Mouse (Mus musculus) heart, embryonic 16.5 days (tissue): Measurements from ENCODE around the gene Npy4r. TPM values are rescaled to one million over a fixed set of nuclear protein-coding genes. Genes with fewer than 3 reads are reported as not detected.
A peak's percentile ranks its signal among the peaks of the same experiment; 100 is the strongest.

Experiments used
- ATAC-seq: fragments of 200-750 bp; cut with Nextera tagmentation; replicated peaks from 2 replicates; pipeline ENCODE4 v1.8.0; 2017; ENCODE audit warnings: moderate number of reproducible peaks; ENCODE audit not compliant: insufficient read depth, low FRiP score; ENCODE audit errors: extremely low read depth
- H3K27ac ChIP-seq: fragments of 300-500 bp; sonication (generic); 2 replicates; pipeline ENCODE4 v1.5.1; 2014; ENCODE audit warnings: mild to moderate bottlenecking, low read length, control low read depth, moderate library complexity
- H3K27me3 ChIP-seq: fragments of 300-500 bp; sonication (generic); 2 replicates; pipeline ENCODE4 v1.6.1; 2014; ENCODE audit warnings: low read length, mixed read lengths; ENCODE audit not compliant: control insufficient read depth, insufficient read depth
- H3K36me3 ChIP-seq: fragments of 300-500 bp; sonication (generic); 2 replicates; pipeline ENCODE4 v1.6.1; 2014; ENCODE audit not compliant: control insufficient read depth, insufficient read depth
- H3K4me1 ChIP-seq: fragments of 300-500 bp; sonication (generic); 2 replicates; pipeline ENCODE4 v1.6.1; 2014; ENCODE audit warnings: low read length, mixed read lengths; ENCODE audit not compliant: control insufficient read depth, insufficient read depth
- H3K4me2 ChIP-seq: fragments of 300-500 bp; sonication (generic); 2 replicates; pipeline ENCODE4 v1.6.1; 2014; ENCODE audit warnings: low read depth, mild to moderate bottlenecking, control low read depth, low read length
- H3K4me3 ChIP-seq: fragments of 300-500 bp; sonication (generic); 2 replicates; pipeline ENCODE4 v1.5.1; 2014; ENCODE audit warnings: mild to moderate bottlenecking, control low read depth, low read length
- H3K9ac ChIP-seq: fragments of 300-500 bp; sonication (generic); 2 replicates; pipeline ENCODE4 v1.6.1; 2014; ENCODE audit warnings: low read length, control low read depth
- H3K9me3 ChIP-seq: fragments of 300-500 bp; sonication (generic); replicated peaks from 2 replicates; pipeline ENCODE4 v1.6.1; 2016; ENCODE audit warnings: low read length; ENCODE audit not compliant: control insufficient read depth
- WGBS: fragments of 180-500 bp; shearing (Covaris S2); extraction: QIAGEN DNeasy Blood & Tissue Kit; methylation state at CpG from one replicate; pipeline ENCODE4 v1.1.7; 2014; 5-methylcytosine and 5-hydroxymethylcytosine counted together
- polyA plus RNA-seq: library from polyadenylated mRNA; unstranded; fragments of >200 nt; fragmentation: Nextera tagmentation; extraction: Ambion mirVana; gene quantifications from 2 replicates; pipeline ENCODE4 v1.2.1, GENCODE M21; 2015

Gene Npy4r
- 0.07 TPM in 1 of 2 replicates, not detected in the other for polyA plus RNA-seq

DNA sequence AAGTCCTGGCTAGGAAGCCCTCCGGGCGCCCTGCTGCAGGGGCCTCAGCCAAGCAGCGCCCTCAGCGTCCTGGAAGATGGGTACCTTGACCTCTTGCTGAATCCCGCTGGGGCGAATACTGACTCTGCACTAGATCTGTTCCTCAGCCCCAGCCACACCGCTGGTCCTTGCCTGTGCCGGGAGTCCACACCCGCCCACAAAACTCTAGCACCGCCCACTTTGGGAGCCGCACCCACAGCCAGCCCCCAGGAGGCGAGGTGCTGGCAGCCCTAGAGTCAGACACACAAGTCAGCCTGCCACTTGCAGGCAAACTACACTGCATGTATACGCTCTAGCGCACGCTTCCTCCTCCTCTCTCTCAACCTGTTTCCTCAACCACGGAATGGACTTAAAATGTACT, at the start of gene Npy4r:
Npy4r (minus strand) TSS at position 148 of the 400 bp plus-strand sequence.
- H3K4me2 ChIP-seq, result peak within 1 kb of the TSS; percentile 47
- H3K27ac ChIP-seq, result no peak within 1 kb of the TSS
- H3K27me3 ChIP-seq, result no peaks in the 10 kb centered on the region; the same call in 1 of the 2 replicates
- WGBS, result 13% methylated on average over 16 of the region's 16 CpGs
- H3K9ac ChIP-seq, result no peak within 1 kb of the TSS
- H3K4me1 ChIP-seq, result 0 out of 2 replicates have a peak, but pooled peaks cover 2% of the 10 kb centered on the region
- peak; percentile 67 for ATAC-seq
- no peaks in the 10 kb centered on the region for H3K9me3 ChIP-seq
- H3K4me3 ChIP-seq, result peak within 1 kb of the TSS; percentile 19; the same call in 1 of the 2 replicates
- no peaks in the 10 kb centered on the region for H3K36me3 ChIP-seq

DNA sequence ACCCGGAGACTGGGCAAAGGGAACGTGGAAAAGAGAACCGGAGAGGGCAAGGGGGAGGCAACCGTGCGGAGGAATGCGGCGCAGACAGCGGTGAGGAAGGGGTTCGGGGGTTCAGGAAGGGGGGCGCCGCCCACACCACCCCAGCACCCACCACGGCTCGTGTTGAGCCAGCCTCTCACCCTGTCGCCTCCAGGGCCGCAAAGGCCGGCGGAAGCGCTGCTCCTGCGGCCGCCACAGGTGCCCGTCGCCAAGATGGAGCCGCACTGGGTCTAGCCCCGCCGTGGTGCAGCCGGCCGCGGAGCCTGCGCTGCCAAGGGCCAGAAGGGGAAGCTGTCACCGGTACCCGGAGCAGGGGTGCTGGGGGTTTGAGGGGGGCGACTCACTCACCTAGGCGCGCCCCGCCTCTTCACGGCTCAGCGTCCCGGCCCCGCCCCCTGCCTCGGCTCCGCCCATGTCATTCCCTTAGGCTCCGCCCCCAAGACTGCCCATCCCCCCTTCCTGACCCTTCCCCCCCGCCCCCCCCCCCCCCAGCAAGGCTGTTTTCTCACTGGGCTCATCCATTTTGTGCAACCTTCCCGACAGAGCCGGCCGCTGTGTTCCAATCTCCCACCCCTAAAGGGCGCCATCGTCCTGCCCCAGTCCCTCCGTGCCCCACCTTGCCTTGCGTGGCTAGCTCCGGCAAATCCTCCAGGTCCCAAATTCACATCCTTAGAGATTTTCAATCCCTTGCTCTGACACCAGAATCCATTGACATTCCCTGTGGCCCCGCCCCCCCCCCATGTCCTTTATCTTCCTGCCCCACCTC, 49.1 kb upstream of the Npy4r start, which contains the start of gene Gprin2:
Gprin2 (minus strand) TSS at position 423 of the 805 bp plus-strand sequence.
- Histone ChIP-seq H3K4me1 (no peaks in the 10 kb centered on the region), H3K4me3 (peak within 1 kb of the TSS; percentile 67), H3K4me2 (peak within 1 kb of the TSS; percentile 90), H3K27me3 (peaks cover 8% of the 10 kb centered on the region), H3K27ac (no peak within 1 kb of the TSS), H3K9me3 (no peaks in the 10 kb centered on the region), H3K36me3 (no peaks in the 10 kb centered on the region), H3K9ac (peak within 1 kb of the TSS; percentile 73)
- ATAC-seq, result peak; percentile 30; the same call in 1 of the 2 replicates
- WGBS, result 4% methylated on average over 42 of the region's 52 CpGs

DNA sequence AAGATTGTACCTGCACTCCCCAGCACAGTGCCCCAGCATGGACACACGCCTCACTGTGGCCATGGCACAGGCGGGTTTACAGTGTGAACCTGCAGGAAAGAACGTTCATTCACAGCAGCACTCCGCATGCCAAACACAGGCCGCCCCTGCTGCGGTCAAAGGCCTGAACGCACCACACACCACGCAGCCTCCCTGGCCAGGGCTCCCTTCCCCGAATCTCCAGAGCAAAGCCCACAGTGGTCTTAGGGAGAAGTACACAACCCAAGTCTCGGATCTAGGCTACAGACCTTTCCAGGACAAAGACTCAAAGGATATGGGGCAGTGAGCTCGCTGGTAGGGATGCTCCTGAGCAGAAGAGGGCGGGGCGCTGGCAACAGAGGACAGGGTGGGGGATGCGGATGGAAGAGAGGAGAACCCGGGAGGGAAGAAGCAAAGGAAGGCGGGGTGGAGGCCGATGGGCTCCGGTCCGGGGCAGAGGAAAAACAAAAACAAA, 48.5 kb upstream of the Npy4r start:
- peak; percentile 63 for ATAC-seq
- no peak overlapping the region for H3K27ac ChIP-seq

DNA sequence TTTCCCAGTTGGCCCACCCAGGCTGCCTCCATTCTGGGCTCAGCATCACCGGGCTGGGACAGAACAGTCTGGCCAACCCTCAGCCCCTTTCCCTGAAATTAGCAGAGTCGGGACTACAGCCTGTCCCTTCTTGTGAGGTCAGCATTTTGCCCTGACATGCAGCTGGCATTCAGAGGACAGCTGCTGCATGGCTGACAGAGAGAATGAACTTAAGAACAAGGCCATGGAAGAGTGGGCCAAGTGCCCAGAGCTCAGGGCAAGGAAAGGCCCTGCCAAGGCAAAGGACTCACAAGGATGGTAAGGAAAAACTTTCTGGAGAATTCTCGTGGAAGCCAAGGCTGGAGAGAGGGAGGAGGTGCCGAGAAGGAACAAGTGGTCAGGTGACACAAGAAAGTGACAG, 44.4 kb upstream of the Npy4r start:
- no peak for ATAC-seq
- Histone ChIP-seq H3K4me3 (no peak overlapping the region), H3K27me3 (peaks cover 2% of the 10 kb centered on the region), H3K27ac (no peak overlapping the region), H3K4me2 (no peak overlapping the region), H3K36me3 (no peaks in the 10 kb centered on the region), H3K4me1 (no peaks in the 10 kb centered on the region), H3K9ac (no peak overlapping the region), H3K9me3 (no peaks in the 10 kb centered on the region)
- 50% methylated on average over 4 of the region's 4 CpGs for WGBS

More for the DNA sequence above, 48.5 kb upstream of the Npy4r start:
- Histone ChIP-seq H3K4me1 (no peaks in the 10 kb centered on the region), H3K9ac (peak overlapping the region; percentile 73), H3K4me3 (peak overlapping the region; percentile 67), H3K9me3 (no peaks in the 10 kb centered on the region), H3K27me3 (peaks cover 8% of the 10 kb centered on the region), H3K4me2 (peak overlapping the region; percentile 90), H3K36me3 (no peaks in the 10 kb centered on the region)
- 10% methylated on average over 19 of the region's 19 CpGs for WGBS

DNA sequence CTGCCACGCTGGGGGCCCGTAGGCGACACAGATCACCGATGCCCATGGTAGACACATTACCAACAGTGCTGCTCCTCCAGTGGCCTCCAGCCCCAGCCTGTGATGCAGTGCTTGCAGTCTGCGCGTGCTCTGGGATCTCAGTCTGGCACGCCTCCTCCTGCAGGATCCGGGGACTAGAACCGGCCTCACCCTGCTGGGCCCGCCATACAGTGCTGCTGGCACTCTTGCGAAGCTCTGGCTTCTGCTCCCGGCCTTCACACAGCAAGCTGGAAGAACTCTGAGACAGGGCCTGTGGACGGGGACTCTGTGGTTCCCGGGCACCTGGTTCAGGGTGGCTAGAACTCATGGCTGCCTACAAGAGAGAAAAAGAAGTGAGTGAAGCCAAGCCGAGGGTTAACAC, 43.2 kb upstream of the Npy4r start:
- 88% methylated on average over 15 of the region's 15 CpGs for WGBS
- no peak overlapping the region for H3K9ac ChIP-seq
- no peak for ATAC-seq

DNA sequence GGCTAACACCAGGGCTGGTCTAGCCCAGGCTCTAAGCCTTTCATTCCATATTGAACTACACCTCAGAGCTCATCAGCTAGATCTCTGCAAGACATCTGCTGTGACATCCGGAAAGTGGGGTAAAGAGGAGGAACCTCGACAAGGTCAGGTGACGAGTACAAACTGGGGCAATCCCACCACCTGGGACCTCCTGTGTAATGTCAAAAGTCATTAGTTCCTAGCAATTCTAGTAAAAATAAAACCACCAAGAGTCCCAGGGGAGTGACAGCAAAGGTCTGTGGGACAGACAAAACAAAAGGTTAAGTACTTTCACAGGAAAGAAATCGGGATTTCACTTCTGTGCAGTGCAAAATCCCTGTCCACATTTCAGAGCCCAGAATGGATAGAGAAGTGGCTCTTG, 41.6 kb upstream of the Npy4r start:
- 80% methylated on average over 4 of the region's 4 CpGs for WGBS
- no peak for ATAC-seq

More for the DNA sequence above, 43.2 kb upstream of the Npy4r start:
- H3K27me3 ChIP-seq, result peaks cover 2% of the 10 kb centered on the region; the same call in 1 of the 2 replicates
- no peaks in the 10 kb centered on the region for H3K9me3 ChIP-seq
- no peak overlapping the region for H3K4me3 ChIP-seq
- H3K4me2 ChIP-seq, result no peak overlapping the region
- no peaks in the 10 kb centered on the region for H3K4me1 ChIP-seq
- H3K36me3 ChIP-seq, result no peaks in the 10 kb centered on the region
- no peak overlapping the region for H3K27ac ChIP-seq

DNA sequence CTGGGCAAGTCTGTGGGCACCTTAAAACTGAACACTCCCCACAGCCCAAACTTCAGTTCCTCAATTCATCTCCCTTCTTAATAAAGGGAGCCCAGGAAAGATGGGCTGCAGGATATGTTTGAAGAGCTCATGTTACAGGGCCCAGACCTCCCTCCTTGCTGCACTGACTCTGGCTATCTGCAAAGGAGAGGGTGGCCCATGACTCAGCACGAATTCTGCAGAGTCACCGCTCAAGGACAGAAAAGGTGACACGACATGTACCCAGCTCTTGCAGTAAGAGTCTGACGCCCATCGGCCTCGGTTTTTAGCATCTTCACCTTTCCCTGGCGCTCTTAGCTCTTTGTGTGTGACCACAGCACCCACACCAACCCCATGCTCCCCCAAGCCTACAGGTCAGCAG, 38.1 kb upstream of the Npy4r start:
- H3K27ac ChIP-seq, result no peak overlapping the region
- no peaks in the 10 kb centered on the region for H3K27me3 ChIP-seq
- H3K4me2 ChIP-seq, result no peak overlapping the region
- H3K9ac ChIP-seq, result no peak overlapping the region
- H3K9me3 ChIP-seq, result no peaks in the 10 kb centered on the region
- H3K4me1 ChIP-seq, result no peaks in the 10 kb centered on the region
- ATAC-seq, result no peak
- H3K4me3 ChIP-seq, result no peak overlapping the region
- 67% methylated on average over 7 of the region's 7 CpGs for WGBS
- H3K36me3 ChIP-seq, result no peaks in the 10 kb centered on the region

More for the DNA sequence above, 41.6 kb upstream of the Npy4r start:
- Histone ChIP-seq H3K4me2 (no peak overlapping the region), H3K27ac (no peak overlapping the region), H3K36me3 (no peaks in the 10 kb centered on the region), H3K9me3 (no peaks in the 10 kb centered on the region), H3K4me1 (no peaks in the 10 kb centered on the region), H3K27me3 (no peaks in the 10 kb centered on the region), H3K9ac (no peak overlapping the region), H3K4me3 (no peak overlapping the region)

DNA sequence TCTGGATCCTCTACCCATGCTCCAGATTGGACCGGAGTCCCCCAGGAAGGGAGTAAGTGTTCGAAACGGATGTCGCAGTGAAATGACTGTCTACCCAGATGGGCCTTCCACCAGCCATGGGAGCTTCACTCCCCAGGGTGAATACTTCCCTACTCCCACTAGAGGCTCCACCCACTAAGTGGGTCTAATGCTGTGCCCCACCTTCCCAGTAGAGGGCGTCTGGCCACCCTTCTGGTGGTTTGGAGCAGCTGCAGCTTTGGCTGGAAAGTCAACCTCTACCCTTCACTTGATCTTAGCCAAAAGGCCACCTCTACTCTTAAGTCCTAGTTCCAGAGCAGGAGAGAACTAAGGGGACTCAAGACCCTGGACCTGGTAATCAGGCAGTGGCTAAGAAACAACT, 36.3 kb upstream of the Npy4r start:
- Histone ChIP-seq H3K27ac (no peak overlapping the region), H3K27me3 (no peaks in the 10 kb centered on the region), H3K9me3 (no peaks in the 10 kb centered on the region), H3K9ac (no peak overlapping the region), H3K36me3 (no peaks in the 10 kb centered on the region), H3K4me1 (no peaks in the 10 kb centered on the region), H3K4me3 (no peak overlapping the region), H3K4me2 (no peak overlapping the region)
- WGBS, result 68% methylated on average over 5 of the region's 5 CpGs
- no peak for ATAC-seq

DNA sequence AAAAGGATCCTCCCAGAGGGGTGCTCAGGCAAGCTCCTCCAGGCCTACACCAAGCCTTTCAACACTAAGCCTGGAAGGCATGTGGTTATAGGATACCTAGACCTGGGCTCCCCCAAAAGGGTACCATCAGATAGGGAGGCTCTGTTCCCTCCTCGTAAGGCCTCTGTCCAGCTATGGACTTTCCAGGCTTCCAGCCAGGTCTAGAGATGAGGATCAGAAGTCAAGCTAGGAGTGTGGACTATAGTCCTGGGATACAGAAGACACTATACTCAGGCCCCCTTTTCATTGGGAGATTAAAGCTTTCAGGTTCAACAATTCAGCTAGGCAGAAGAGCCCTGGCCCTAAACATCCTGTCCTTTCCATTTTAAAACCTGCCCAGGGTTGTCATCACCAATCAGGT, 30.8 kb upstream of the Npy4r start:
- Histone ChIP-seq H3K4me2 (no peak overlapping the region), H3K4me3 (no peak overlapping the region), H3K36me3 (no peaks in the 10 kb centered on the region), H3K27me3 (no peaks in the 10 kb centered on the region), H3K9ac (no peak overlapping the region), H3K4me1 (no peaks in the 10 kb centered on the region), H3K27ac (no peak overlapping the region), H3K9me3 (peaks cover 9% of the 10 kb centered on the region)
- ATAC-seq, result no peak
- WGBS, result 62% methylated on average over 1 of the region's 1 CpGs
